Mouse (Mus musculus) large intestine, adult 2 months (tissue): ENCODE measurements around the gene Tssk6. TPM values are rescaled to one million over a fixed set of nuclear protein-coding genes. Genes with fewer than 3 reads are reported as not detected.
"Not testable (repeated sequence)": the region's sequence is repeated elsewhere in the genome, so short reads cannot be mapped to it uniquely, and the experiment has no call there.

Source experiments
- DNase-seq: peaks from one replicate; pipeline ENCODE4 v3.0.0-alpha.2; 2012; ENCODE audit warnings: low read depth, low spot score
- WGBS: fragments of 180-500 bp; shearing (Covaris S2); methylation state at CpG from one replicate; pipeline ENCODE4 v1.1.7; 2018; 5-methylcytosine and 5-hydroxymethylcytosine counted together
- polyA plus RNA-seq: library from polyadenylated mRNA; depleted of rRNA; stranded (reverse); fragments of >200 nt; gene quantifications from 2 replicates; pipeline ENCODE4 v1.2.3, GENCODE M21; 2012

Tssk6 gene
- polyA plus RNA-seq, 1 experiment, result 0.66 TPM

GRCm38 (mm10) chr8:69912478-69913074 lies 10.6 kb downstream of the Tssk6 start:
- WGBS, result 89% methylated on average over 12 of the region's 12 CpGs
- DNase-seq, result no peak

DNA sequence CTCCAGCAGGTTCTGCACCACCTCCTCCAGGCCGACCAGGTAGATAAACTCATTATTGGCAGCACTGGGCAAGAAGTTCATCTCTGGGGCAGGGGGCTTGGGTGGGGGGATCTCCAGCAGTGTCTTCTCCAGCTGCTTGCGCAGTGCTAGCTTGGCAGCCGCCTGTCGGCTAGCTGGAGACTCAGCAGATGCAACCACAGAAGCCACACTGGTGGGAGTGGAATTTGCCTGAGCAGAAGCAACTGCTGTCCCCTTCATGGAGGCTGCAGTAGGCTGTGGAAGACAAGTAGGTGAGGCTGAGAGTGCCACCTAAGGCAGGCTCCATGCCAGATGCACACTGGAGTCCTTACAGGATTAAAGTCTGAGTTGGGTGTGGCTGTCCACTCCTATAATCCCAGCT lies 12.5 kb downstream of the Tssk6 start:
- no peak for DNase-seq
- 83% methylated on average over 4 of the region's 4 CpGs for WGBS

GRCm38 (mm10) chr8:69915748-69916147 lies 13.8 kb downstream of the Tssk6 start:
- DNase-seq, result no peak

GRCm38 (mm10) chr8:69918506-69918905 lies 16.5 kb downstream of the Tssk6 start:
- no peak for DNase-seq

More at GRCm38 (mm10) chr8:69915748-69916147, 13.8 kb downstream of the Tssk6 start:
- WGBS, result 71% methylated on average over 5 of the region's 5 CpGs

DNA sequence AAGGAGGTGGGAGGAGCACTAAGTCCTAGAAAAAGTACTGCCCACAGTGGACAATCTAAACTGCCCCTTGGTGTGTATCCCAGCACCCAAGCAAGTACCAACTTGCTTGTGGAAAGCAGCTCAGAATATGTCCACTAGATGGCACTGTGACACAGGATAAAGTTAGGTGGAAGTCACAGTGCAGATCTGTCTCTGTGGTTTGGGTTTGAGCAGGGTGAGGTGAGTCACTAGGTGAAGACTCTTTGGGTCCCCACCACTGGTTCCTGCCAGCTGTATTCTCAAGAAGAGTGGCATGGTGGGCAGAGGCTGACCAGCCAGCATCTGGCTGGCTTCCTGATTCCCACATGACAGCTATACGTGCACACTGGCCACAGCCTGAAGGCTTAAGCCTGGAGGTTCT lies 17.0 kb downstream of the Tssk6 start:
- WGBS, result 57% methylated on average over 1 of the region's 1 CpGs
- DNase-seq, result peak; percentile 63

GRCm38 (mm10) chr8:69919876-69920662 lies 18.1 kb downstream of the Tssk6 start:
- WGBS, result 36% methylated on average over 11 of the region's 11 CpGs
- no peak for DNase-seq

DNA sequence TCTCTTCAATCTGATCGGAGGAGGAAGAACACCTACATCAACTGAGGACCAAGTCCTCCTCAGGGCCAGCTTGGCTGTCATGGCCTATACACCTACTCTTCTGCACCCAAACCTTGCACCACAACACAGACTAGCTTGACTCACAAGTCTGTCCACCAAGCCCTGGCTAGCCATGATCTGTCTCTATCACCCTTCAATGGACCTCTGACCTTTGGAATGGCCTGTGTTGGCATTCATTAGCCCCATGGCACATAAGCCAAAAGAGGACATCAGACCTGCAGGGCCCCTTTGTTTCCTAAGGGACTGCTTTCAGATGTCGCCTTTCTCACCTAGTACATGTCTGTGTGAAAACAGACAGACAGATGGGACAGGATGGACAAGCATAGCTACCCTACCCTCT lies 19.2 kb downstream of the Tssk6 start:
- DNase-seq, result no peak
- WGBS, result 75% methylated on average over 2 of the region's 2 CpGs

DNA sequence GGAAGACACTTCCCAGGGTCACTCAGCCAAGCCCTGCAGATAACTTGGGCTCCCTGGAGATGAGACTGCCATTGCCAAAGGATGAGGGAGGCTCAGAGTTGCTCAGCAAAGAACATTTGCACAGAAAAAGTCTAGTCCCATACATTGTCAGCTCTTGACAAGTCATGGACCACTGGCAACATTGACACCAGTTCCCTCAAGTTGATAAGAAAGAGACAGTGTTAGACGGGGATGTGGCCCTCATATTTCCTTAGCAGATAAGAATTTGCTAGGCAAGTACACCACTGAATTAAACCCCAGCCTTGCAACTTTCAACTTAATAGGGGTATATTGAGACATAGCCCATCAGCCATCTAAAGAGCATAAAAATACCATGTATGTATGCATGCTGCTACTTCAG lies 22.0 kb downstream of the Tssk6 start:
- 88% methylated on average over 1 of the region's 1 CpGs for WGBS
- DNase-seq, result no peak

DNA sequence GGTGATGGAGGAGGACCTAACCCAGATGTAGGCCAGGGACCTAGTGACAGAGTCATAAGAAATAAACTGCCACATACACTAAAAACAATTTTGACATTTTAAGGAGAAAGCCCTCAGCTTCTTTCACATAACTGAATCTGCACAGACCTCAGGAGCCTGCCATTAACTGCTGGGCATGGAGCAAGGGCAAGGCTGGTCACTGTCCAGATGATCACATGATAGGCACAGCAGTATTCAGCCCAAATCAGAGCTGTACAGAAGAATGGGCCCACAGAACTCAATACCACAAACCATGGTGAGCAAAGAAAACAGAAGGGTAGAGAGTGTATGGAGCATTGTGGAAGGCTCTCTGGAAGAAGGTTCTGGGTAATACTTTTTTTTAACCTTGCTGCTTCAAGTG lies 24.9 kb downstream of the Tssk6 start:
- DNase-seq, result no peak

- DNase-seq, result no peak
- WGBS, result 55% methylated on average over 2 of the region's 2 CpGs
Observed at GRCm38 (mm10) chr8:69933811-69934210, 31.8 kb downstream of the Tssk6 start.

DNA sequence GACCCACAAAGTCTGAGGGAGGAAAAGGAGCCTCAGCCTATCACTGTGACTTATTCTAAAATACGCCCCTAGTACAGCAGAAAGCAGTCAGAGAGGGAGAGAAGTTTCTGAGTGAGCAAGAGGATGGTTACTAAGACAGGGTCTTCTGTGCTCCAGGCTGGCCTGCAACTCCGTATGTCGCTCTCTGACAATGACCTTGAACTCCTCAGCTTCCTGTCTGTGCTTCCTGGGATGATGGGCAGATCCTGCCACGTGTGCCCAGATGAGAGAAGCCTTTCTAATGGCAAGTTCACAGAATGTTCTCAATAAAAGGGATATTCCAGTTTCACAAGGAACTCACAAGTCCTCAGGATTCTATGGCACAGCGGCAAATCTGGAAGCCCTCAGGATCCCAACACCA lies 32.6 kb downstream of the Tssk6 start:
- 81% methylated on average over 5 of the region's 5 CpGs for WGBS
- no peak for DNase-seq

GRCm38 (mm10) chr8:69935431-69935830 lies 33.4 kb downstream of the Tssk6 start:
- WGBS, result 87% methylated on average over 3 of the region's 3 CpGs
- DNase-seq, result no peak

DNA sequence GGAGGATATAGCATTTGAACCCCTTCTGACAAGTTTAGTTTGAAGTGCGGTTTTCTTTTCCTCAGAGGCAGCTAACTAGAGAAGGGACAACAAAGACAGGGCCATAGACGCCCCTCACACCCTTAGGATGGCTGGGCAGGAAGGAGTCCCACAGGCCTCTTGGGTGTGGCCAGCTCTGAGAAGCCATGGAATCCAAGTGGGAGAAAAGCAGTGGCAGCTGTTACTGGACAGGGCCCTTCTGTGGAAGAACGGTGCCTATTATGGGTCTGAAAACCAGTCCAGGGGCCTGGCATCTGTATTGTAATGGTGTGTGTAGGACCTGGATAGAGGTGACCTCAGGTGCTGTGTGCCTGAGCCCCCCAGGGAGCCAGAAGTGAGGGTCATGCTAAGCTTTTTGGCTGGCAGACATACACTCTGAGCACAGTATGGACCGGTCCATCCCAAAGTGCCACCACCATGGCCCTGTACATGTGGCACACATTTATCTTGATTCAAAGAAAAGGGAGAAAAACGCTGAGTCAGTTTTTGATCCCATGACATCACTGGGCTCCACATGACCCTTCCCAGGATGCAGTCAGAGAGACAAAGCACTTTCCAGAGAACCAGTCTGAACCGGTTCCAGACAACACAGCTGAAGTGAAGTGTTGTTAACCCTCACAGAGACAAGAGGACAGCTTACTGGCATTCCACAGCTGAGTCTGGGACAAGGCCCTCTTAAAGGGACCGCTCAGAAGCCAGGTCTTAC lies 34.2 kb downstream of the Tssk6 start:
- no peak for DNase-seq
- WGBS, result 55% methylated on average over 7 of the region's 7 CpGs

DNA sequence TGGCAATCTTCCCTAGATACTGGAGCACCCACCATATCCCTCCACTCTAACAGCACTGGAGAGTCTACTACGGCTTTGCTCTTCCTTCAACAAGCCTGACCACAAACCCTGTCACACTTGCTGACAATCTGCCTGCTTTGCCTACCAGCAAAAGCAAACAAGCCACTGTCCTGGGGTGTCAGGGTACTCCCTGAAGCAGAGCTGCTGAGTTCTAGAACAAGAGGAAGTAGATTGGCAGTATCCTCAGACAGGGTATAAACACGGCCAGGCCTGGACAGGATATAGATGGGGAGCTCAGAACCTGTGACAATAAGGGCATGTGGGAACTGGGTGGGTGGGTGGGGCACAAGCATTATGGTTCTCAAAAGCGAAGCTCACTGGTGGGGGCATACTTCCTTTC lies 35.5 kb downstream of the Tssk6 start:
- WGBS, result 71% methylated on average over 3 of the region's 3 CpGs

DNA sequence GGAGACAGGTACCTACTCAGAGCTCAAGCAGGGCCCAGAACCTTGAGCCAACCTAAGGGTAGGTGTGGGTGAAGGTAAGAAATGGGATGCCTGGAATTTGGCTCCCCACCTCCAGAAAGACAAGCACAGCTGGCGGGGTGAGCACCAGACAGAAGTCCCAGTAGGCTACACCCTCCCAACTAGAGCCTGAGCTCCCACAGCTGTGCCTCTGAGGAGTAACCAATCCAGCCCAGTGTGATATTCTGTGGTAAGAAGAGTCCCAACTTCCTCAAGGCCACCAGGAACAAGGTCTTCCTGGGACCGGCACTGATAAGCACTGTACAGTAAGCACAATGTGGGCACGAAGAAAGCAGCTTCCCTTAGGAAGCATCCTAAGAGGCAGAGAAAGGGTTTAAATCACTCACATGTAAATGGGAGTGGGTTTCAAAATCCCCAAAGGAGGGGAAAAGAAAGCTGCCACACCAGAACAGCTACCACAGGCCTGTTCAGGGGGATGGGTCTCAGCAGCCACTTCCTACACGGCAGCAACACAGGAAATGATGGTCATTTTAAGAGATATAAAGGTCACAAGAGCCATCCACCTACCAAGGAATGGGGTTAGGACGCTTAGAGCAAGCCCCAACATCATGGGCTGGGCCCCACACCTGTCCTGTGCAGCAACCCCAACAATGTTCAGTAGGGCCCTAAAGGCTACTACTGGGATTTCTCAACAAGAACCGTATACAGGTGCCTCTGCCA lies 36.4 kb downstream of the Tssk6 start:
- DNase-seq, result no peak
- whole genome bisulfite sequencing, result 66% methylated on average over 6 of the region's 6 CpGs

More for the DNA sequence above, 35.5 kb downstream of the Tssk6 start:
- no peak for DNase-seq

- 39% methylated on average over 3 of the region's 3 CpGs for WGBS
- no peak for DNase-seq
Observed at GRCm38 (mm10) chr8:69939633-69940032, 37.6 kb downstream of the Tssk6 start.

GRCm38 (mm10) chr8:69940386-69940785 lies 38.4 kb downstream of the Tssk6 start:
- no peak for DNase-seq

DNA sequence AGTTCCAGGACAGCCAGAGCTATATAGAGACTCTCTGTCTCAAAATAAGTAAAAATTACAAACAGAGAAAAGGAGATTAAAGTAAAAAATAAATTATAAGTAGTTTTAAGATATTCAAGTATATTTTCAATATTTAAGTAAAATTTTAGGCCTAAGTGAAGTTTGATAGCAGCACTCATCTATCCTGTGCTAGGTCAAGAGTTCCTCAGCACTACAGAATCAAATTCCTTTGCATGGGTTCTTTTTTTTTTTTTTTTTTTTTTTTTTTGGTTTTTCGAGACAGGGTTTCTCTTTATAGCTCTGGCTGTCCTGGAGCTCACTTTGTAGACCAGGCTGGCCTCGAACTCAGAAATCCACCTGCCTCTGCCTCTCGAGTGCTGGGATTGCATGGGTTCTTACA lies 40.5 kb downstream of the Tssk6 start:
- DNase-seq, result not testable (repeated sequence)
- WGBS, result 74% methylated on average over 3 of the region's 3 CpGs

More at GRCm38 (mm10) chr8:69940386-69940785, 38.4 kb downstream of the Tssk6 start:
- WGBS, result 85% methylated on average over 2 of the region's 2 CpGs

GRCm38 (mm10) chr8:69950300-69950699 lies 48.3 kb downstream of the Tssk6 start:
- 90% methylated on average over 2 of the region's 2 CpGs for WGBS
- DNase-seq, result no peak
